Mouse (Mus musculus) testis, postnatal 10 days (tissue): ENCODE data around the gene Prkce.

ENCODE experiments used
- DNase-seq: peaks from one replicate; pipeline ENCODE4 v3.0.0; 2021; ENCODE audit warnings: low spot score

Prkce gene

GRCm38 (mm10) chr17:86336652-86337073 is 169.1 kb downstream of the Prkce start:
- DNase-seq = no peak

GRCm38 (mm10) chr17:86337076-86337475 is 169.5 kb downstream of the Prkce start:
- no peak for DNase-seq

- DNase-seq = no peak
These were observed 170.7 kb downstream of the Prkce start for GRCm38 (mm10) chr17:86338328-86338727.

GRCm38 (mm10) chr17:86344032-86344431 is 176.4 kb downstream of the Prkce start:
- no peak for DNase-seq

GRCm38 (mm10) chr17:86345234-86346005 is 177.8 kb downstream of the Prkce start:
- no peak for DNase-seq

GRCm38 (mm10) chr17:86350236-86350635 is 182.7 kb downstream of the Prkce start:
- DNase-seq = peak; percentile 72

GRCm38 (mm10) chr17:86350791-86351261 is 183.2 kb downstream of the Prkce start:
- DNase-seq = peak; percentile 62

GRCm38 (mm10) chr17:86351282-86351681 is 183.7 kb downstream of the Prkce start:
- no peak for DNase-seq

GRCm38 (mm10) chr17:86352247-86353037 is 184.9 kb downstream of the Prkce start:
- no peak for DNase-seq

- DNase-seq = no peak
These were observed 186.1 kb downstream of the Prkce start for GRCm38 (mm10) chr17:86353679-86354078.

GRCm38 (mm10) chr17:86354101-86354500 is 186.5 kb downstream of the Prkce start:
- DNase-seq = no peak

- DNase-seq = no peak
These were observed 187.3 kb downstream of the Prkce start for GRCm38 (mm10) chr17:86354896-86355295.

GRCm38 (mm10) chr17:86355318-86355717 is 187.7 kb downstream of the Prkce start:
- DNase-seq = no peak

- DNase-seq = no peak
These were observed 188.3 kb downstream of the Prkce start for GRCm38 (mm10) chr17:86355772-86356451.

GRCm38 (mm10) chr17:86358388-86358787 is 190.8 kb downstream of the Prkce start:
- DNase-seq = no peak

- no peak for DNase-seq
These were observed 191.3 kb downstream of the Prkce start for GRCm38 (mm10) chr17:86358847-86359246.

GRCm38 (mm10) chr17:86360849-86361248 is 193.3 kb downstream of the Prkce start:
- no peak for DNase-seq

GRCm38 (mm10) chr17:86363356-86363755 is 195.8 kb downstream of the Prkce start:
- no peak for DNase-seq

- no peak for DNase-seq
These were observed 196.9 kb downstream of the Prkce start for GRCm38 (mm10) chr17:86364349-86365075.

GRCm38 (mm10) chr17:86366919-86367318 is 199.3 kb downstream of the Prkce start:
- no peak for DNase-seq

- DNase-seq = no peak
These were observed 200.1 kb downstream of the Prkce start for GRCm38 (mm10) chr17:86367676-86368075.
